Mouse (Mus musculus): Measurements from ENCODE around the gene Olfr323. TPM values are rescaled to one million over a fixed set of nuclear protein-coding genes. Genes with fewer than 3 reads are reported as not detected.

Olfr323 gene
- total RNA-seq, 2 experiments from 2014 or later, result not detected

DNA sequence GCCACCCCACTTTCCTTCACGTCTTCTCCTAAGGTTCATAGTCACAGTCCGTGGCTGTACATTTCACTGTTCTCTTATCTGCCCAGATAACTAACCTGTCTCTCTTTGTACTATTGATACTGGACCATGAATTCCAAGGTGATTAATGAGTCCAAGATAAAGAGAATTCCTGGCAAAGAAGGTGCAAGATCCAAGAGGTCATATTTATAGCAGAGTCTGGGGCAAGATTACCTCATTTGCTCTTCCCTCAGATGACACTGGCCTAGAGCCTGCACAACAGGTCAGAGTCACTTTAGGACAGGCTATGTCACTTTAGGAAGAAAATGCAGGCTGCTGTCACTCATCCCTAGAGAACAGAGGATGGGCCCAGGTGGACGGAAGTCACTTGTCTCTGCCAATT lies 25.1 kb downstream of the Olfr323 start:
- DNase-seq, result no peak
- intact Hi-C loops (cut with DNase I; ENCODE audit: low total_unique reads), result no loop called here

DNA sequence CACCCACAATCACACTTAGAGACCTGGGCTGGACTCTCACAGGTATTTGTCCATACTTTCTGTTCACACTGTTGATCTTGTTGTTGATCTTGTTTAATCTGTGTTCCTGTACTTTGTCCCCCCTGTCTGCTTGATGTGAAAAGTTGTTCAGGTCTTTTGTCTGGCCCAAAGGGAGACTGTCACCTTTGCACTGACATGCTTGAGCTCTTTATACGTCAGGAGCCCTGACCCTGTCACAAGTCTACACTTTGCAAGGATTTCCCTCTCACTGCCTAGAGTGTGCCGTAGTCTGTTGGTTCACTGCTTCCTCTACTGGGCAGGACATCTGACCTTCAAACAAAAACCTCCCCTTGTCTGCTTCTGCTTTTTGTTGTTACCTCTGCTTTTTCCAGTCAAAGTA lies 25.6 kb downstream of the Olfr323 start:
- intact Hi-C loops (cut with DNase I; ENCODE audit: low total_unique reads), result no loop called here
- no peak for DNase-seq

DNA sequence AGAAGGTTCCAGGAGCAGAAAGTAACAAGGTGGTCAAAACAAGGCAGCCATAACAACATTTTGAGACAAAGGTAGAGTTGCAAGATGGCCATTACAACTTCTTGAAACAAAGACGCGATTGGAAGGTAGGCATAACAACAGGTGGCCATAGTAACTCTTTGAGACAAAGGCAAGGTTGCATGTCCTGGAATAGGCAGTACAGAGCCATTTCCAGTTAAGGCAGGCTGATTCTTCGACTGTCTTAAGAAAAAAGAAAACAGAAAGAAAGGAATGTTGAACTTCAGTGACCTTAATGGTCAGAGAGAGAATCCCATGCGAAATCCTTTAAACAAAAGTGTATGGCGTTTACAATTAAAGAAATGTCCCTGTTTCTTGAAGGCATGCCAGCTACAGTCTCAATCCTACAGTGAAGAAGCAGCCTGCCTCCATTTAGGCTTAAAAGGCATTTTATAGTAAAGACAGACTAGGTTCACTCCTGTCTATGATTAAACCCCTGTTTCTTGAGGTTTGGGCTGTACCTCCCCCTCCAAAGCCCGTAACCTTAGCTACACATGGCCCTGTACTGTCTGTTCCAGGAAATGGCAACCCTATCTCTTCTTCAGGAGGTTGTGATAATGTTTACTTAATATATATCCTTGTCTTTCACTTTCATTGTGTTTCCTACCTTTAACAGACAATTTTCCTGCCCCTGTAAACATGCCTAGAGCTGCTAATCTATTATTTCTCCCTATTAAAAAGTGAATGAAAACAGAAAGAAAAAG lies 27.3 kb downstream of the Olfr323 start:
- DNase-seq, result no peak
- intact Hi-C loops (cut with DNase I; ENCODE audit: low total_unique reads), result no loop called here

DNA sequence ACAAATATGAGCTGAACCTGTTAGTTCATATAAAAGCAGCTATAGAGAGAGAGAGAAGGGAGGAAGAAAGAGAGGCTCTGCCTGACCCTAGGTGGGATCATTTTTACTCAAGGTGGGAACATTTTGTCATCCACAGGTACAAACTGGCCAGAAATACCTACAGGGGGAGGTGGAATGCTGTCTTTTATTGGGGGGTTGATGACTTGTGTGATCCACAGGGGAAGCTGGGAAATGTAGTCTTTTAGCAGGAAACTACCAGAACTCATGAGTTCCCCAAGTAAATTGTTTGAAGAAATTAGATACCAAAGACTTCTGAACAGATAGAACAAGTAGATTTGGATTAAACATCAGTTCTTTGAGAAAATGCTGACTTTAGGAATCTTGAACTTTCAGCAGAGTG lies 28.2 kb downstream of the Olfr323 start:
- no peak for DNase-seq
- intact Hi-C loops (cut with DNase I; ENCODE audit: low total_unique reads), result no loop called here

- DNase-seq, result no peak
- intact Hi-C loops (cut with DNase I; ENCODE audit: low total_unique reads), result no loop called here
These were observed 32.5 kb downstream of the Olfr323 start for GRCm38 (mm10) chr11:58597837-58598236.

DNA sequence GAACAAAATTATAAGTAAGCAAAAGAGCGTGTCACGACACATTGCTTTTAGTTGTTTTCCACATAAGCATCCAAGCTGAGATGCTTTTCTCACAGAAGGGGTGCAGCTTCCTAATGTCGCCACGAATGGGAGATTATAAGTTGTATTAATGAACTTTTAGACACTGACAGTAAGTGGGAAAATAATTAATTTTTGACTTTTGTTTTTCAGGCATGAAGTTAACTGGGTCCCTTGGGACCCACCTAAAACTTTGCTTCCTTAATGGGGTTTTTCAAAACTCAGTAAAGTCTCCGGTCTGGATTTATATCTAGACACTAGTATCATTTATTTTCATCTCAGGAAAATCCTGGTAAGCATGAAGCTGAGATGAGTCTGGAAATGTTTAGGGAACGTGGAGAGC lies 35.5 kb downstream of the Olfr323 start, which contains the start of gene Olfr324:
TSS of gene Olfr324 (plus strand) at position 301 of the 400 bp plus-strand sequence.
- intact Hi-C loops (cut with DNase I; ENCODE audit: low total_unique reads), result no loop called here
- no peak for DNase-seq

DNA sequence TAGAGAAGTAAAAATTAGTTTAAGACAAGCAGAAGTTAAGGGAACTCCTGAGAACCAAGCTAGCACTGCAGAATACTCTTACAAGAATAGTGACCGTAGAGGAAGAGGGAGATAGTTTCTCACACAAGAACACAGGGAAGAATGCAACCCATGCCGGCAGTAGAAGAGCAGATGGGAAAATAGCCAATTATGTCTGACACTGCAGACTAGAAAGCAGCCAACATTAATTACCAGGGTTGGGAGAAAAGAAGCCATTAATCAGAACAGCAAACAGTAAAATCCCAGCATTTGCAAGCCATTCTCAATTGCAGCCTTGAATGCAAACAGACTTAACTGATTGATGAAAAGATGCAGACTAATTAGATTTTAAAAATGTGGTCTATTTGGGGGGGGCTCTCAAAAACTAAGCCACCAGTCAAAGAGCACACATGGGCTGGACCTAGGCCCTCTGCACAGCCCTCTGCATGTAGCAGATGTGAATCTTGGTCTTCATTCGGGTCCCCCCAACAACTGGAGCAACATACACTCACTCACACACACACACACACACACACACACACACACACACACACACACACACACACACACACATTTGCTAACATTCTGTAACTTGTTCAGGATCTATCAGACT lies 41.6 kb downstream of the Olfr323 start:
- intact Hi-C loops (cut with DNase I; ENCODE audit: low total_unique reads), result loop anchor here (5.0 kb wide), 1 partner anchor 186 kb away; no protein-coding TSS in a partner anchor
- no peak for DNase-seq

- DNase-seq, result peak; percentile 38
- intact Hi-C loops (cut with DNase I; ENCODE audit: low total_unique reads), result loop anchor here (5.0 kb wide), 1 partner anchor 186 kb away; no protein-coding TSS in a partner anchor
These were observed 42.4 kb downstream of the Olfr323 start for GRCm38 (mm10) chr11:58587898-58588348.

DNA sequence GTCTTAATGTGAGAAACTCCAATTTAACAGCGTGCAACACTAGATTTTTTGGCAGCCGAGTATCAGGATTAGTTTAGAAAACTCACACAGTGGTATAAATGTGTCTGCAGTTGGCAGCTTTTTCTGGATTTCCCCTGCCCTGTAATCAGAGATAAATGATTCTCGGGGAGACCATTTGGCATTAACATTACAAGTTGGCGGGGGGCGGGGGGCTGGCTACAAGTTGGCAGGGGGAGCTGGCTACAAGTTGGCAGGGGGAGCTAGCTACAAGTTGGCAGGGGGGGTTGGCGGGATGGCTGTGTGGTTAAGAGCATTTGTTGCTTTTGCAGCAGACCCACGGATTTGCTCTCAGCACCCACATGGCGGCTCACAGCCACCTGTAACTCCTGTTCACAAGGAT lies 51.7 kb downstream of the Olfr323 start:
- intact Hi-C loops (cut with DNase I; ENCODE audit: low total_unique reads), result no loop called here
- no peak for DNase-seq

DNA sequence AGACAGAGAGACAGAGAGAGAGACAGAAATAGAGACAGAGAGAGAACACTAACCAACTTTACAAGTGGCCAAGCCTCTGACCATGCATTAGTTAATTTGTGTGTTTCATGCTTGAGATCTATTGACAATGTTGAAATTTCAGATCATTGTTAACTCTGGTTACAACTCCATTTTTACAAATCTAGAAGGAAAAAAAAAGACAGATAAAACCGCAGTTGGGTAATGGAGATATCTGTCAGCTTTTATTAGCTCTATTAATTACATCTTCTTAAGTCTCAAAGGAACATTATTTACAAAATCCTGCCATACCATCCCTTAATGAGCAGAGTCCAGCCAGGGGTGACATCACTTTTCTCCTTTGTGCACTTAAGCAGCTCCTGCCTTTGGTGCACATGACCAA lies 52.9 kb downstream of the Olfr323 start, which contains the start of gene Olfr325:
TSS of gene Olfr325 (plus strand) at position 301 of the 400 bp plus-strand sequence.
- intact Hi-C loops (cut with DNase I; ENCODE audit: low total_unique reads), result no loop called here
- no peak for DNase-seq

Other genes with a start within 250 kb of the Olfr323 start
- not detected for gene 1810065E05Rik, start 209.4 kb downstream of the Olfr323 start, total RNA-seq (2021)
- not detected for gene Gm12253, start 197.9 kb downstream of the Olfr323 start, total RNA-seq (2021)
- gene Lypd9, start 177.6 kb downstream of the Olfr323 start, total RNA-seq (2021), result not detected
- gene Olfr30, start 168.2 kb downstream of the Olfr323 start, total RNA-seq (2021), result not detected
- not detected for gene Olfr332, start 137.9 kb downstream of the Olfr323 start, total RNA-seq (2021)
- gene Olfr331, start 127.9 kb downstream of the Olfr323 start, total RNA-seq (2021), result not detected
- gene Olfr330, start 95.7 kb downstream of the Olfr323 start, total RNA-seq (2021), result not detected
- gene Olfr329-ps, start 84.1 kb downstream of the Olfr323 start, total RNA-seq (2021), result not detected
- gene Olfr328, start 74.9 kb downstream of the Olfr323 start, total RNA-seq (2021), result under 1 TPM in 1 of 2 experiments, not detected in 1; 0.07 TPM
- not detected for gene Olfr224, start 59.9 kb downstream of the Olfr323 start, total RNA-seq (2021)
- gene Olfr325, start 52.8 kb downstream of the Olfr323 start, total RNA-seq (2021), result not detected
- gene Olfr324, start 35.4 kb downstream of the Olfr323 start, total RNA-seq (2021), result not detected
- gene 2210407C18Rik, start 14.4 kb downstream of the Olfr323 start, total RNA-seq (2021), result not detected
- not detected for gene Trim58, start 10.0 kb upstream of the Olfr323 start, total RNA-seq (2021)
- not detected for gene Olfr322, start 28.3 kb upstream of the Olfr323 start, total RNA-seq (2021)
- not detected for gene Olfr320, start 50.6 kb upstream of the Olfr323 start, total RNA-seq (2021)
- gene Olfr319, start 68.7 kb upstream of the Olfr323 start, total RNA-seq (2021), result not detected
- gene Olfr318, start 93.5 kb upstream of the Olfr323 start, total RNA-seq (2021), result not detected
- gene Olfr317, start 108.7 kb upstream of the Olfr323 start, total RNA-seq (2021), result not detected
- not detected for gene Olfr316, start 122.2 kb upstream of the Olfr323 start, total RNA-seq (2021)
- gene Olfr315, start 142.7 kb upstream of the Olfr323 start, total RNA-seq (2021), result not detected
- not detected for gene Olfr314, start 152.5 kb upstream of the Olfr323 start, total RNA-seq (2021)
- not detected for gene Fam183b, start 171.5 kb upstream of the Olfr323 start, total RNA-seq (2021)
- not detected for gene Olfr313, start 184.5 kb upstream of the Olfr323 start, total RNA-seq (2021)
- not detected for gene Olfr312, start 198.7 kb upstream of the Olfr323 start, total RNA-seq (2021)
- gene Olfr311, start 208.8 kb upstream of the Olfr323 start, total RNA-seq (2021), result not detected
- gene Gm12258, start 216.7 kb upstream of the Olfr323 start, total RNA-seq (2021), result 1 to 10 TPM; 1.3 to 1.7 TPM
- 1 to 10 TPM; 1.4 to 1.6 TPM for gene 2810021J22Rik, start 236.7 kb upstream of the Olfr323 start, total RNA-seq (2021)